Mouse (Mus musculus) inflammation-experienced regulatory T-cells, adult 16 weeks (primary cell): ENCODE measurements around the gene Galnt16. TPM values are rescaled to one million over a fixed set of nuclear protein-coding genes. Genes with fewer than 3 reads are reported as not detected.

Experiments
- polyA plus RNA-seq: library from polyadenylated mRNA; unstranded; fragments of 100-300 nt; shearing (Covaris generic); gene quantifications from one replicate; pipeline ENCODE4 v1.2.1, GENCODE M21; 2017

The Galnt16 gene
- polyA plus RNA-seq: not detected

GRCm38 (mm10) chr12:80517977-80518376 lies at the start of gene Galnt16:
Galnt16 (plus strand) TSS chr12:80518277.

GRCm38 (mm10) chr12:80643693-80644505 lies 125.8 kb downstream of the Galnt16 start, which contains the start of the genes Slc39a9 and Erh:
Slc39a9 (plus strand) TSS chr12:80643883.
Erh (minus strand) TSS chr12:80644341.

Other genes starting within 250 kb of the Galnt16 start
- 18.6 TPM for gene Dcaf5, start 81.7 kb upstream of the Galnt16 start, polyA plus RNA-seq
- gene Exd2, start 55.2 kb upstream of the Galnt16 start, polyA plus RNA-seq: 48.4 TPM
- gene Slc39a9, start 125.6 kb downstream of the Galnt16 start, polyA plus RNA-seq: 38.7 TPM
- 75.8 TPM for gene Erh, start 126.1 kb downstream of the Galnt16 start, polyA plus RNA-seq
- gene Plekhd1, start 174.3 kb downstream of the Galnt16 start, polyA plus RNA-seq: 0.24 TPM
- gene Ccdc177, start 242.4 kb downstream of the Galnt16 start, polyA plus RNA-seq: not detected